Mouse (Mus musculus): ENCODE measurements at regions not wholly inside any gene's neighbourhood (a gene's known extent, or its start where the extent isn't known, plus 50 kb on each side); places are given as distances from the start of the nearest gene placed in this dataset.
A peak's percentile ranks its signal among the peaks of the same experiment; 100 is the strongest.

DNA sequence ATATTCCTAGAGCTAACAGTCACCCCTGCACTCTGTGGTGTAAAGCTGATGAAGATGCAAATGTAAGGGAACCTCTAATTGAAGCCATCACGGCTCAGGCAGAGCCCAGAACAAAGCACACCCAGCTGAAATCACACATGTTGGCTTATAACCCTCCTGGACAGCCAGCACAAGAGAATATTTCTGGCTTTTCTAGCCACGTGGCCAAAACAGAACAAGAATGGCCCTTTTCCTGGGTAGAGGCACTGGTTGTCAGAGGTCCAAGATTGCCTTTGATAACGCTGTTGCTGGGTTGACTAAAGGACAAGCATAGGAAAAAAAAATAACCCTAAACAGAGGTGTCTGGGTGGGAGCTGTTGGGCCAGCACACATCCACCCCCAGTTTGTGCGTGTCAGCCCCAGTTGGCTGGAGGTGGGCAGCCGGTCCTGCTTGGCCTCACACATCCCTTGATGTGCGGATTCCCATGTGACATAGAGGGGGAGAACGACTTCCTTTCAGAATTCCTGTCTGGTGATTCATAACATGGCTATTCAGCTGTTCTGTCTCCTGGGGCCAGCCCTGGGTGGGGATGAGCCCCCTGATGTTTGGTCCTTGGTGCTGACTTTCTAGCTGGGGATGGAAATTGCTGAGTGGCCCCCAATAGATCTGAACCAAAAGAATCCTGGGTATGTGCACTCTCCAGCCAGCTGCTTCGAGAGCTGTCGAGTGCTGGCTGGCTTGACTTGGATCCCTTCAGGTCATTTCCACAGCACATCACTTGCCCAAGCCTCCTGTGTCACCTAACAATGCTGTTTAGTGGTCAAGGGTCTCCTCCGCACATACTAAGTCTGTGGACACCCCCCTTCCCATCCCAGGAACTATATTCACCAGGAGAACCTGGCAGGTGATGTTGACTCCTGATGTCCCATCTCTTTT, 107.6 kb downstream of the Bod1 start:
- peak overlapping the region; percentile 47 for H3K4me2 ChIP-seq (ENCODE audit: low read depth)
- H3K4me3 ChIP-seq = no peak overlapping the region
- no peaks in the 10 kb centered on the region for H3K79me2 ChIP-seq (ENCODE audit: control insufficient read depth, insufficient read depth)
- no peaks in the 10 kb centered on the region for H3K36me3 ChIP-seq (ENCODE audit: control insufficient read depth, insufficient read depth)
- no peak overlapping the region for H3ac ChIP-seq (ENCODE audit: control insufficient read depth, insufficient read length)
- TF ChIP-seq SRF (IDR thresholded peaks at IDR 0.05; ENCODE audit: control insufficient read depth, insufficient read length, low read depth) (no peak), POLR2AphosphoS2 (IDR thresholded peaks at IDR 0.05; ENCODE audit: insufficient read length, low read depth) (no peak), MAX (IDR thresholded peaks at IDR 0.05; ENCODE audit: low read depth) (no peak), POLR2A (IDR thresholded peaks at IDR 0.05; ENCODE audit: insufficient read length, low read depth) (no peak), CEBPB (IDR thresholded peaks at IDR 0.05; ENCODE audit: insufficient read depth, poor library complexity, severe bottlenecking) (no peak), MYOG (IDR thresholded peaks at IDR 0.05; ENCODE audit: control insufficient read depth in 1 of 3, insufficient read depth in 1 of 3, insufficient read length in 2 of 3, low read depth in 2 of 3) (peak in 2 of 3 experiments; percentile 44 to 58), USF1 (IDR thresholded peaks at IDR 0.05; ENCODE audit: low read depth) (peak; percentile 21), MYOD1 (IDR thresholded peaks at IDR 0.05; ENCODE audit: control insufficient read depth in 1 of 3, insufficient read length in 2 of 3, low read depth in 2 of 3) (peak in 2 of 3 experiments; percentile 58 to 72), TCF3 (IDR thresholded peaks at IDR 0.05; ENCODE audit: insufficient read length, low read depth) (peak; percentile 23), TCF12 (IDR thresholded peaks at IDR 0.05; ENCODE audit: insufficient read depth, poor library complexity, severe bottlenecking) (peak; percentile 1)
- H3K27me3 ChIP-seq (ENCODE audit: control insufficient read depth, insufficient read depth, insufficient read length) = no peaks in the 10 kb centered on the region

DNA sequence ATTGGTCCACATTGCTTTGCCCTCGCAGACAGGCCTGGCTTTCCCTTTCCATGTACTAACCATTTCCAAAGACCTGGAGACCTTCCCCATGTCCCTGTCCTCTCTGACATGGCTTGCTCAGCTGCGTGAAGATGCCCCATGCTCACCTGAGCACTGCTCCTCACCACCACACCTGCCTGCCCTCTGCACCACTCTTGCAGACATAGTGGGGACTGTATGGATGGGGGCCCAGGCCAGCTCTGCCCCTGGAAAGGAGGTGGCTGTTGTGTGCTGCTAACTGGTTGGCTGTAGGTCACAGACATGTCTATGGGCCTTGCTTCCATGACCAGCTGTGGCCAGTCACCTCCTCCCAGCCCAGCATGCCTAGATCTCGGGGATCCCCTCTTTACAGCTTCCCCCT, 108.7 kb downstream of the Bod1 start:
- H3K4me3 ChIP-seq = no peak overlapping the region
- H3ac ChIP-seq (ENCODE audit: control insufficient read depth, insufficient read length) = no peak overlapping the region
- H3K27me3 ChIP-seq (ENCODE audit: control insufficient read depth, insufficient read depth, insufficient read length) = no peaks in the 10 kb centered on the region
- H3K4me2 ChIP-seq (ENCODE audit: low read depth) = no peak overlapping the region
- TF ChIP-seq SRF (IDR thresholded peaks at IDR 0.05; ENCODE audit: control insufficient read depth, insufficient read length, low read depth) = no peak
- no peak for TF ChIP-seq MYOD1 (IDR thresholded peaks at IDR 0.05; ENCODE audit: control insufficient read depth in 1 of 3, insufficient read length in 2 of 3, low read depth in 2 of 3)
- no peak for TF ChIP-seq MYOG (IDR thresholded peaks at IDR 0.05; ENCODE audit: control insufficient read depth in 1 of 3, insufficient read depth in 1 of 3, insufficient read length in 2 of 3, low read depth in 2 of 3)
- no peak for TF ChIP-seq USF1 (IDR thresholded peaks at IDR 0.05; ENCODE audit: low read depth)
- TF ChIP-seq TCF3 (IDR thresholded peaks at IDR 0.05; ENCODE audit: insufficient read length, low read depth) = no peak
- TF ChIP-seq E2F4 (IDR thresholded peaks at IDR 0.05; ENCODE audit: insufficient read depth) = no peak
- no peak for TF ChIP-seq CEBPB (IDR thresholded peaks at IDR 0.05; ENCODE audit: insufficient read depth, poor library complexity, severe bottlenecking)
- no peak for TF ChIP-seq POLR2AphosphoS2 (IDR thresholded peaks at IDR 0.05; ENCODE audit: insufficient read length, low read depth)
- no peak for TF ChIP-seq MAX (IDR thresholded peaks at IDR 0.05; ENCODE audit: low read depth)
- no peak for TF ChIP-seq POLR2A (IDR thresholded peaks at IDR 0.05; ENCODE audit: insufficient read length, low read depth)
- TF ChIP-seq REST (IDR thresholded peaks at IDR 0.05; ENCODE audit: insufficient read depth, insufficient read length) = no peak
- TF ChIP-seq TCF12 (IDR thresholded peaks at IDR 0.05; ENCODE audit: insufficient read depth, poor library complexity, severe bottlenecking) = no peak
- H3K36me3 ChIP-seq (ENCODE audit: control insufficient read depth, insufficient read depth) = no peaks in the 10 kb centered on the region
- H3K79me2 ChIP-seq (ENCODE audit: control insufficient read depth, insufficient read depth) = no peaks in the 10 kb centered on the region

GRCm38 (mm10) chr11:31560775-31561174, 110.9 kb downstream of the Bod1 start:
- TF ChIP-seq MYOG (IDR thresholded peaks at IDR 0.05; ENCODE audit: control insufficient read depth in 1 of 3, insufficient read depth in 1 of 3, insufficient read length in 2 of 3, low read depth in 2 of 3) (no peak), MYOD1 (IDR thresholded peaks at IDR 0.05; ENCODE audit: control insufficient read depth in 1 of 3, insufficient read length in 2 of 3, low read depth in 2 of 3) (no peak), CEBPB (IDR thresholded peaks at IDR 0.05; ENCODE audit: insufficient read depth, poor library complexity, severe bottlenecking) (no peak), POLR2A (IDR thresholded peaks at IDR 0.05; ENCODE audit: insufficient read length, low read depth) (no peak), REST (IDR thresholded peaks at IDR 0.05; ENCODE audit: insufficient read depth, insufficient read length) (no peak), MAX (IDR thresholded peaks at IDR 0.05; ENCODE audit: low read depth) (no peak), E2F4 (IDR thresholded peaks at IDR 0.05; ENCODE audit: insufficient read depth) (no peak), TCF3 (IDR thresholded peaks at IDR 0.05; ENCODE audit: insufficient read length, low read depth) (no peak), USF1 (IDR thresholded peaks at IDR 0.05; ENCODE audit: low read depth) (no peak), SRF (IDR thresholded peaks at IDR 0.05; ENCODE audit: control insufficient read depth, insufficient read length, low read depth) (no peak), POLR2AphosphoS2 (IDR thresholded peaks at IDR 0.05; ENCODE audit: insufficient read length, low read depth) (no peak), TCF12 (IDR thresholded peaks at IDR 0.05; ENCODE audit: insufficient read depth, poor library complexity, severe bottlenecking) (no peak)

GRCm38 (mm10) chr11:31555042-31555441, 116.6 kb downstream of the Bod1 start:
- TF ChIP-seq MAX (IDR thresholded peaks at IDR 0.05; ENCODE audit: low read depth) (no peak), USF1 (IDR thresholded peaks at IDR 0.05; ENCODE audit: low read depth) (no peak), MYOD1 (IDR thresholded peaks at IDR 0.05; ENCODE audit: control insufficient read depth in 1 of 3, insufficient read length in 2 of 3, low read depth in 2 of 3) (no peak), E2F4 (IDR thresholded peaks at IDR 0.05; ENCODE audit: insufficient read depth) (no peak), REST (IDR thresholded peaks at IDR 0.05; ENCODE audit: insufficient read depth, insufficient read length) (no peak), POLR2AphosphoS2 (IDR thresholded peaks at IDR 0.05; ENCODE audit: insufficient read length, low read depth) (no peak), POLR2A (IDR thresholded peaks at IDR 0.05; ENCODE audit: insufficient read length, low read depth) (no peak), SRF (IDR thresholded peaks at IDR 0.05; ENCODE audit: control insufficient read depth, insufficient read length, low read depth) (no peak), TCF3 (IDR thresholded peaks at IDR 0.05; ENCODE audit: insufficient read length, low read depth) (no peak), MYOG (IDR thresholded peaks at IDR 0.05; ENCODE audit: control insufficient read depth in 1 of 3, insufficient read depth in 1 of 3, insufficient read length in 2 of 3, low read depth in 2 of 3) (no peak)
- Histone ChIP-seq H3K4me2 (ENCODE audit: low read depth) (no peak overlapping the region), H3K27me3 (ENCODE audit: control insufficient read depth, insufficient read depth, insufficient read length) (no peaks in the 10 kb centered on the region), H3K4me3 (no peak overlapping the region), H3K79me2 (ENCODE audit: control insufficient read depth, insufficient read depth) (no peaks in the 10 kb centered on the region), H3K36me3 (ENCODE audit: control insufficient read depth, insufficient read depth) (no peaks in the 10 kb centered on the region), H3ac (ENCODE audit: control insufficient read depth, insufficient read length) (no peak overlapping the region)

More at GRCm38 (mm10) chr11:31560775-31561174, 110.9 kb downstream of the Bod1 start:
- Histone ChIP-seq H3K79me2 (ENCODE audit: control insufficient read depth, insufficient read depth) (no peaks in the 10 kb centered on the region), H3K27me3 (ENCODE audit: control insufficient read depth, insufficient read depth, insufficient read length) (no peaks in the 10 kb centered on the region), H3ac (ENCODE audit: control insufficient read depth, insufficient read length) (no peak overlapping the region), H3K4me3 (no peak overlapping the region), H3K4me2 (ENCODE audit: low read depth) (no peak overlapping the region), H3K36me3 (ENCODE audit: control insufficient read depth, insufficient read depth) (no peaks in the 10 kb centered on the region)
